Mouse (Mus musculus): ENCODE measurements around the gene Enox1. TPM values are rescaled to one million over a fixed set of nuclear protein-coding genes. Genes with fewer than 3 reads are reported as not detected.

The Enox1 gene
- polyA plus RNA-seq, 1 experiment from 2014 or later: 7.4 TPM

GRCm38 (mm10) chr14:77291756-77292155 lies 135.2 kb downstream of the Enox1 start:
- no peaks in the 10 kb centered on the region for H3K4me1 ChIP-seq (ENCODE audit: control insufficient read depth, insufficient read depth, low read length)
- H3K27ac ChIP-seq (ENCODE audit: low read length): no peak overlapping the region
- no peaks in the 10 kb centered on the region for H3K36me3 ChIP-seq (ENCODE audit: control insufficient read depth, insufficient read depth, low read length)
- H3K9ac ChIP-seq (replicated peaks; ENCODE audit: low read depth, low read length): no peak overlapping the region
- no peak overlapping the region for H3K4me3 ChIP-seq (ENCODE audit: low read depth, low read length)
- no peaks in the 10 kb centered on the region for H3K9me3 ChIP-seq (ENCODE audit: control insufficient read depth, low read depth, low read length)
- 88% methylated on average over 5 of the region's 5 CpGs for WGBS
- no peak for ATAC-seq (ENCODE audit: insufficient number of reproducible peaks, insufficient read depth, low FRiP score, low read depth)
- no peaks in the 10 kb centered on the region for H3K27me3 ChIP-seq (ENCODE audit: control insufficient read depth, insufficient read depth, low read length)
- H3K4me2 ChIP-seq (replicated peaks; ENCODE audit: low read depth, low read length): no peak overlapping the region

- Histone ChIP-seq H3K27me3 (ENCODE audit: control insufficient read depth, insufficient read depth, low read length) (no peaks in the 10 kb centered on the region), H3K4me1 (ENCODE audit: control insufficient read depth, insufficient read depth, low read length) (no peaks in the 10 kb centered on the region), H3K27ac (ENCODE audit: low read length) (no peak overlapping the region), H3K4me2 (replicated peaks; ENCODE audit: low read depth, low read length) (no peak overlapping the region), H3K36me3 (ENCODE audit: control insufficient read depth, insufficient read depth, low read length) (no peaks in the 10 kb centered on the region), H3K9me3 (ENCODE audit: control insufficient read depth, low read depth, low read length) (no peaks in the 10 kb centered on the region), H3K4me3 (ENCODE audit: low read depth, low read length) (no peak overlapping the region), H3K9ac (replicated peaks; ENCODE audit: low read depth, low read length) (no peak overlapping the region)
- WGBS: 72% methylated on average over 4 of the region's 4 CpGs
- no peak for ATAC-seq (ENCODE audit: insufficient number of reproducible peaks, insufficient read depth, low FRiP score, low read depth)
These were observed 140.5 kb downstream of the Enox1 start for GRCm38 (mm10) chr14:77297039-77297438.

DNA sequence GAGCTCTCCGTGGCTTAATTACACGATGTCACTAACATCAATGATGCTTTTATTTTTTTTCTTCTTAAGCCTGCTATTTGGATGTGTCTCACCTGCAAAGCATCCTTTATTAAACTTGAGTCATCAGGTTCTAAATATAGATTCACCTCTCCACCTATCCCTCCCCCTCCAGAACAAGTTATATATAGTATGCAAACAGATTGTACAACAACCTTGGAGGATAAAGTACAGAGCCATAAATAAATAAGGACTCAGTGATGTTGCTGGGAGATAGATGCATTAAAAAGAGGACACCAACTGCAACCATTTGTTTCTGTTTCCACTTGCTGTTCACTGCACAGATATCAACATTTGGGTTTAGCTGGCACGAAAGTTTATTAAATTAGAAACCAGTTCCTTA lies 141.8 kb downstream of the Enox1 start:
- H3K4me2 ChIP-seq (replicated peaks; ENCODE audit: low read depth, low read length): no peak overlapping the region
- H3K27ac ChIP-seq (ENCODE audit: low read length): no peak overlapping the region
- no peak overlapping the region for H3K4me3 ChIP-seq (ENCODE audit: low read depth, low read length)
- ATAC-seq (ENCODE audit: insufficient number of reproducible peaks, insufficient read depth, low FRiP score, low read depth): no peak
- H3K9ac ChIP-seq (replicated peaks; ENCODE audit: low read depth, low read length): no peak overlapping the region
- no peaks in the 10 kb centered on the region for H3K4me1 ChIP-seq (ENCODE audit: control insufficient read depth, insufficient read depth, low read length)
- 92% methylated on average over 3 of the region's 3 CpGs for WGBS
- H3K36me3 ChIP-seq (ENCODE audit: control insufficient read depth, insufficient read depth, low read length): no peaks in the 10 kb centered on the region
- no peaks in the 10 kb centered on the region for H3K9me3 ChIP-seq (ENCODE audit: control insufficient read depth, low read depth, low read length)
- no peaks in the 10 kb centered on the region for H3K27me3 ChIP-seq (ENCODE audit: control insufficient read depth, insufficient read depth, low read length)

DNA sequence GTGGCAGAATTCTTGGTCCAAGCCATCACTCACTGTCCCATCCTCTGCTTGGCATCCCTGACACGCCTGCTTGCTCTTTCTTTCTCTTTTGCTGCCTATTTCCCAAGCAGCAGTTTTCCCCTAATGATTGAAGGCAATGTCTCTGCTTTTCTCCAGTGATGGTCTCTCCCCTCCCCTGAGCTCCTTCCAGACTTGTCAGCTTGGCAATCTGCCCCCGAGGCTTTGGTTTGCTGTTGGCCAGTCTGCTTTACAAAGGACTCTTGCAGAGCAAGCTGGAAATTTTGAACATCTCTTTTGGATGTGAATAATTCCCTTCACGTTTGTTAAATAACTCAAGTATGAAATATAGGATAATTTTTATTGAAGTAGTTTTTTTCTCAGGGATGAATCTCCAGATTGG lies 153.0 kb downstream of the Enox1 start:
- Histone ChIP-seq H3K9me3 (ENCODE audit: control insufficient read depth, low read depth, low read length) (no peaks in the 10 kb centered on the region), H3K4me2 (replicated peaks; ENCODE audit: low read depth, low read length) (no peak overlapping the region), H3K27ac (ENCODE audit: low read length) (no peak overlapping the region), H3K27me3 (ENCODE audit: control insufficient read depth, insufficient read depth, low read length) (no peaks in the 10 kb centered on the region), H3K4me1 (ENCODE audit: control insufficient read depth, insufficient read depth, low read length) (0 out of 2 replicates have a peak, but pooled peaks cover 2% of the 10 kb centered on the region), H3K9ac (replicated peaks; ENCODE audit: low read depth, low read length) (no peak overlapping the region), H3K4me3 (ENCODE audit: low read depth, low read length) (no peak overlapping the region), H3K36me3 (ENCODE audit: control insufficient read depth, insufficient read depth, low read length) (no peaks in the 10 kb centered on the region)
- ATAC-seq (ENCODE audit: insufficient number of reproducible peaks, insufficient read depth, low FRiP score, low read depth): no peak
- 56% methylated on average over 3 of the region's 3 CpGs for WGBS

DNA sequence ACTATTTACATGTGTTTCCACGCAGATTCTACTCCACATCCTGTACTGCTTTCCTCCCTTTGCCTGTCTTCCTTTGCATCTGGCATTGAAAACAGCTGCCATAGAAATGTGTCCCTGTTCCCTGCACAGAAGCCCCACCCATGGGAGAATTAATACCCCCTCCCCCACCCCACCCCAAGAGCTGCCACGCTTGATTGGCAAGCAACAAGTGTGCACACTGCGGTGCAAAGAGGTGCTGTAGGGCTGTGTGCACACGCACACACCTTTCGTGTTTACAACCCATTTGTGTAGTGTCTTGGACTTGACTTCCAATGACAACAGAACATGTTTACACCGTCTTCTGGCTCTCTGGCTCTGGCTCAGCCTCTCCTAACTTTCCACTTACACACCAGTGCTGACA lies 154.9 kb downstream of the Enox1 start:
- H3K9ac ChIP-seq (replicated peaks; ENCODE audit: low read depth, low read length): no peak overlapping the region
- H3K27me3 ChIP-seq (ENCODE audit: control insufficient read depth, insufficient read depth, low read length): no peaks in the 10 kb centered on the region
- ATAC-seq (ENCODE audit: insufficient number of reproducible peaks, insufficient read depth, low FRiP score, low read depth): no peak
- H3K27ac ChIP-seq (ENCODE audit: low read length): no peak overlapping the region
- no peak overlapping the region for H3K4me3 ChIP-seq (ENCODE audit: low read depth, low read length)
- H3K9me3 ChIP-seq (ENCODE audit: control insufficient read depth, low read depth, low read length): no peaks in the 10 kb centered on the region
- no peak overlapping the region for H3K4me2 ChIP-seq (replicated peaks; ENCODE audit: low read depth, low read length)
- 0 out of 2 replicates have a peak, but pooled peaks cover 2% of the 10 kb centered on the region for H3K4me1 ChIP-seq (ENCODE audit: control insufficient read depth, insufficient read depth, low read length)
- no peaks in the 10 kb centered on the region for H3K36me3 ChIP-seq (ENCODE audit: control insufficient read depth, insufficient read depth, low read length)
- WGBS: 75% methylated on average over 6 of the region's 6 CpGs

DNA sequence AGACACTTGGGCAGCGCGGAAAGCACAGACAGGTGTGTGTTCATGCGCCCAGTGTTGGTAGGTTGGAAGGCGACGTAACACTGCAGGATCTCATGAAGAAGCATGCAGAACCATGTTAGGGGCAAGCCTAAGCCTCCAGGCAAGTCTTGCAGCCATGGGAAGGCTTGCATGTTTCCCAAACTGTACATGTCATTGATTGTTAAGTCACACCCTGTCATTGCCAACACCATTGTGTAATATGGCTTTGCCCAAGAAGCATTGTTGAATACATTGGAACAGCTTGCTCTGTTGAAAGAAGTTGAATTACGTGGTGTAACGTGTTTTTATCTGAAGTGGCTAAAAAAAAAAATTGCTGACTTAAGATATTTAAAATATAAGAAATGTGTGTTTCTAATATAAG lies 162.8 kb downstream of the Enox1 start:
- no peak overlapping the region for H3K4me3 ChIP-seq (ENCODE audit: low read depth, low read length)
- H3K4me1 ChIP-seq (ENCODE audit: control insufficient read depth, insufficient read depth, low read length): no peaks in the 10 kb centered on the region
- H3K27ac ChIP-seq (ENCODE audit: low read length): no peak overlapping the region
- H3K27me3 ChIP-seq (ENCODE audit: control insufficient read depth, insufficient read depth, low read length): no peaks in the 10 kb centered on the region
- no peak for ATAC-seq (ENCODE audit: insufficient number of reproducible peaks, insufficient read depth, low FRiP score, low read depth)
- no peaks in the 10 kb centered on the region for H3K36me3 ChIP-seq (ENCODE audit: control insufficient read depth, insufficient read depth, low read length)
- H3K9ac ChIP-seq (replicated peaks; ENCODE audit: low read depth, low read length): no peak overlapping the region
- H3K9me3 ChIP-seq (ENCODE audit: control insufficient read depth, low read depth, low read length): no peaks in the 10 kb centered on the region
- 91% methylated on average over 7 of the region's 7 CpGs for WGBS
- H3K4me2 ChIP-seq (replicated peaks; ENCODE audit: low read depth, low read length): no peak overlapping the region

- H3K9ac ChIP-seq (replicated peaks; ENCODE audit: low read depth, low read length): no peak overlapping the region
- WGBS: 77% methylated on average over 2 of the region's 2 CpGs
- H3K9me3 ChIP-seq (ENCODE audit: control insufficient read depth, low read depth, low read length): no peaks in the 10 kb centered on the region
- H3K4me1 ChIP-seq (ENCODE audit: control insufficient read depth, insufficient read depth, low read length): no peaks in the 10 kb centered on the region
- no peak overlapping the region for H3K4me3 ChIP-seq (ENCODE audit: low read depth, low read length)
- ATAC-seq (ENCODE audit: insufficient number of reproducible peaks, insufficient read depth, low FRiP score, low read depth): no peak
- no peak overlapping the region for H3K27ac ChIP-seq (ENCODE audit: low read length)
- H3K36me3 ChIP-seq (ENCODE audit: control insufficient read depth, insufficient read depth, low read length): no peaks in the 10 kb centered on the region
- no peaks in the 10 kb centered on the region for H3K27me3 ChIP-seq (ENCODE audit: control insufficient read depth, insufficient read depth, low read length)
- H3K4me2 ChIP-seq (replicated peaks; ENCODE audit: low read depth, low read length): no peak overlapping the region
These were observed 167.8 kb downstream of the Enox1 start for GRCm38 (mm10) chr14:77324348-77324747.

GRCm38 (mm10) chr14:77327693-77328092 lies 171.1 kb downstream of the Enox1 start:
- no peak overlapping the region for H3K4me2 ChIP-seq (replicated peaks; ENCODE audit: low read depth, low read length)

DNA sequence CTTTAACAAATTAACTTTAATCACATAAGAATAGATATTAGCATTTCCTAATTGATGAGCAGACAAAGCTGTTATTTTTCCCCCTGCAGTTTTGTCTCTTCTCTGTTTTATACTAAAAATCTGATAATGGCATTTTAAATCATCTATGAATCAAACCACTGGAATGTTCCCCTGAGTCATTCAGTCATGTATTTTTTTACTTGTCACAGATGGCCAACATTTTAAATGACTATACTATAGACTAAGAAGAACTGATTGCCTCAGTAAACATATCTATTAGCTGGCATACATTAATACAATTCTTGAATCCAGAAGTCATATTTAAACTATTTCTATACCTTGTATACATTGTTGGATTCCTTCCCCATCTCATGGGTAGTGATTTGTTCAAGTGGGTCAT lies 173.2 kb downstream of the Enox1 start:
- no peaks in the 10 kb centered on the region for H3K36me3 ChIP-seq (ENCODE audit: control insufficient read depth, insufficient read depth, low read length)
- no peak for ATAC-seq (ENCODE audit: insufficient number of reproducible peaks, insufficient read depth, low FRiP score, low read depth)
- H3K27ac ChIP-seq (ENCODE audit: low read length): no peak overlapping the region
- H3K9me3 ChIP-seq (ENCODE audit: control insufficient read depth, low read depth, low read length): no peaks in the 10 kb centered on the region
- no peaks in the 10 kb centered on the region for H3K4me1 ChIP-seq (ENCODE audit: control insufficient read depth, insufficient read depth, low read length)
- H3K9ac ChIP-seq (replicated peaks; ENCODE audit: low read depth, low read length): no peak overlapping the region
- H3K4me2 ChIP-seq (replicated peaks; ENCODE audit: low read depth, low read length): no peak overlapping the region
- no peak overlapping the region for H3K4me3 ChIP-seq (ENCODE audit: low read depth, low read length)
- no peaks in the 10 kb centered on the region for H3K27me3 ChIP-seq (ENCODE audit: control insufficient read depth, insufficient read depth, low read length)

More at GRCm38 (mm10) chr14:77327693-77328092, 171.1 kb downstream of the Enox1 start:
- no peak overlapping the region for H3K4me3 ChIP-seq (ENCODE audit: low read depth, low read length)
- H3K36me3 ChIP-seq (ENCODE audit: control insufficient read depth, insufficient read depth, low read length): no peaks in the 10 kb centered on the region
- ATAC-seq (ENCODE audit: insufficient number of reproducible peaks, insufficient read depth, low FRiP score, low read depth): no peak
- WGBS: 65% methylated on average over 3 of the region's 3 CpGs
- no peaks in the 10 kb centered on the region for H3K9me3 ChIP-seq (ENCODE audit: control insufficient read depth, low read depth, low read length)
- no peak overlapping the region for H3K27ac ChIP-seq (ENCODE audit: low read length)
- H3K4me1 ChIP-seq (ENCODE audit: control insufficient read depth, insufficient read depth, low read length): no peaks in the 10 kb centered on the region
- H3K9ac ChIP-seq (replicated peaks; ENCODE audit: low read depth, low read length): no peak overlapping the region
- H3K27me3 ChIP-seq (ENCODE audit: control insufficient read depth, insufficient read depth, low read length): no peaks in the 10 kb centered on the region

All from stomach, embryonic 14.5 days (tissue).